In genomic region chr10:117335649-117336048, GRCm38 (mm10) we compare ENCODE assay signal across 13 mouse cellular contexts. TPM values are rescaled to one million over a fixed set of nuclear protein-coding genes. Genes with fewer than 3 reads are reported as not detected.
DNase-seq lines count a peak whose midpoint lies in the region; ATAC-seq and TF ChIP-seq lines count a peak whose summit lies in the region.
"Had no signal": no experiment of that assay in that cellular context is flagged by ENCODE, and none has a peak within 500 bp of the region (broad histone marks: within the 10 kb centered on the region; RNA-seq: fewer than 3 reads in every experiment).

No protein-coding gene starts in this region.

- DNase-seq in embryo, embryonic 11 days, result peak; percentile 22
- DNase-seq in embryo, embryonic 9.5 days (ENCODE audit: extremely low spot score), result no peak
- DNase-seq in kidney, postnatal 0 days (ENCODE audit: low spot score), result peak; percentile 19
- no peak for DNase-seq in kidney, adult 8-10 months
- DNase-seq in midbrain, postnatal 0 days (ENCODE audit: low spot score), result no peak
- DNase-seq in left cerebral cortex, adult 2 months (ENCODE audit: extremely low spot score in 1 of 2, low spot score in 2 of 2), result no peak
- no peak for DNase-seq in left cerebral cortex, adult 9 months (ENCODE audit: low spot score in 2 of 2)
- DNase-seq: adrenal gland, postnatal 10 days; cerebellum, adult 8-10 months; liver, embryonic 13.5 days had no signal

- H3K36me3 ChIP-seq in kidney, postnatal 0 days (ENCODE audit: insufficient read depth, low read length), result no peaks in the 10 kb centered on the region
- no peaks in the 10 kb centered on the region for H3K36me3 ChIP-seq in midbrain, postnatal 0 days (ENCODE audit: insufficient read depth, low read length)
- H3K36me3 ChIP-seq: liver, embryonic 13.5 days had no signal

- TF ChIP-seq CTCF in kidney, postnatal 0 days (IDR thresholded peaks at IDR 0.05; ENCODE audit: low read depth), result no peak
- no peak for TF ChIP-seq CTCF in midbrain, postnatal 0 days (IDR thresholded peaks at IDR 0.05)
- TF ChIP-seq CTCF in left cerebral cortex, adult 2 months (IDR thresholded peaks at IDR 0.05), result no peak

- no peak overlapping the region for H3K9ac ChIP-seq in kidney, postnatal 0 days (ENCODE audit: low read depth, low read length)
- no peak overlapping the region for H3K9ac ChIP-seq in midbrain, postnatal 0 days (replicated peaks; ENCODE audit: low read length, poor library complexity, severe bottlenecking)
- H3K9ac ChIP-seq: liver, embryonic 13.5 days had no signal

- intact Hi-C loops in left cerebral cortex, adult 2 months (cut with DNase I), result no loop called here

- no peaks in the 10 kb centered on the region for H3K27me3 ChIP-seq in kidney, postnatal 0 days (ENCODE audit: insufficient read depth, low read length)
- no peaks in the 10 kb centered on the region for H3K27me3 ChIP-seq in midbrain, postnatal 0 days (ENCODE audit: insufficient read depth, low read length)
- H3K27me3 ChIP-seq: liver, embryonic 13.5 days had no signal

- no peak overlapping the region for H3K27ac ChIP-seq in kidney, postnatal 0 days
- no peak overlapping the region for H3K27ac ChIP-seq in midbrain, postnatal 0 days (ENCODE audit: low read depth, low read length)
- H3K27ac ChIP-seq in left cerebral cortex, adult 2 months, result no peak overlapping the region
- H3K27ac ChIP-seq: liver, embryonic 13.5 days had no signal

- no peak overlapping the region for H3K4me3 ChIP-seq in kidney, postnatal 0 days (replicated peaks; ENCODE audit: low read depth, low read length)
- H3K4me3 ChIP-seq in midbrain, postnatal 0 days (ENCODE audit: low read depth, low read length), result no peak overlapping the region
- no peak overlapping the region for H3K4me3 ChIP-seq in left cerebral cortex, adult 2 months
- H3K4me3 ChIP-seq: liver, embryonic 13.5 days had no signal

- H3K4me2 ChIP-seq in kidney, postnatal 0 days (ENCODE audit: low read length), result no peak overlapping the region
- no peak overlapping the region for H3K4me2 ChIP-seq in midbrain, postnatal 0 days (ENCODE audit: low read depth, low read length, poor library complexity, severe bottlenecking)
- H3K4me2 ChIP-seq: liver, embryonic 13.5 days had no signal

- no peaks in the 10 kb centered on the region for H3K9me3 ChIP-seq in kidney, postnatal 0 days (replicated peaks; ENCODE audit: low read length)
- no peaks in the 10 kb centered on the region for H3K9me3 ChIP-seq in midbrain, postnatal 0 days (ENCODE audit: low read length)
- H3K9me3 ChIP-seq: G1E; liver, embryonic 13.5 days had no signal

- no peaks in the 10 kb centered on the region for H3K4me1 ChIP-seq in kidney, postnatal 0 days (replicated peaks; ENCODE audit: insufficient read depth, low read length)
- no peaks in the 10 kb centered on the region for H3K4me1 ChIP-seq in midbrain, postnatal 0 days (ENCODE audit: insufficient read depth, low read length)
- H3K4me1 ChIP-seq: liver, embryonic 13.5 days had no signal

- 21% methylated on average over 4 of the region's 4 CpGs for WGBS in kidney, postnatal 0 days
- 35% methylated on average over 4 of the region's 4 CpGs for WGBS in midbrain, postnatal 0 days

- 0 out of 2 replicates have a peak, but pooled peaks have one; percentile 38 for ATAC-seq in kidney, postnatal 0 days (replicated peaks; ENCODE audit: low FRiP score, low read depth)
- ATAC-seq in hematopoietic stem cell, adult 5-6 weeks (replicated peaks in 1 of 2; ENCODE audit: insufficient read depth in 1 of 2, low FRiP score in 2 of 2, low TSS enrichment in 1 of 2, low read depth in 1 of 2, poor library complexity in 2 of 2, severe bottlenecking in 2 of 2), result peak; percentile 46 to 68; a peak in 3 of 4 replicates
- 0 out of 2 replicates have a peak, but pooled peaks have one; percentile 24 for ATAC-seq in midbrain, postnatal 0 days (ENCODE audit: low FRiP score)

RNA-seq across cellular contexts. Expression of gene Lyz1, which starts 43.0 kb away (rescaled TPM):
- 0.10 and 0.24 TPM in 2 replicates for polyA plus RNA-seq in kidney, postnatal 0 days (2015; fragmentation: Nextera tagmentation; extraction: Ambion mirVana)
- total RNA-seq in hematopoietic stem cell, adult 5-6 weeks (2017), result 0.44 TPM in 1 of 2 replicates, not detected in the other
- not detected in 2 replicates for total RNA-seq in midbrain, postnatal 0 days (2014; rRNA removed)
- polyA plus RNA-seq in midbrain, postnatal 0 days (2015; fragmentation: Nextera tagmentation; extraction: Ambion mirVana), result 0.17 TPM in 1 of 2 replicates, not detected in the other
- 1 to 10 TPM; 1.4 to 1.6 TPM for total RNA-seq in left cerebral cortex, adult 2 months (2021)
- polyA plus RNA-seq: G1E; liver, embryonic 13.5 days; neural tube, embryonic 14.5 days had no signal

RNA-seq across cellular contexts. Expression of gene Cpsf6, which starts 44.2 kb away (rescaled TPM):
- 111 and 120 TPM in 2 replicates for polyA plus RNA-seq in kidney, postnatal 0 days (2015; fragmentation: Nextera tagmentation; extraction: Ambion mirVana)
- total RNA-seq in hematopoietic stem cell, adult 5-6 weeks (2017), result 126 and 139 TPM in 2 replicates
- 120 and 151 TPM in 2 replicates for total RNA-seq in midbrain, postnatal 0 days (2014; rRNA removed)
- polyA plus RNA-seq in midbrain, postnatal 0 days (2015; fragmentation: Nextera tagmentation; extraction: Ambion mirVana), result 78.9 and 85.1 TPM in 2 replicates
- total RNA-seq in left cerebral cortex, adult 2 months (2021), result 100 to 1,000 TPM; 116 to 120 TPM

RNA-seq across cellular contexts. Expression of gene Lyz2, which starts 53.5 kb away (rescaled TPM):
- 71.3 and 73.2 TPM in 2 replicates for polyA plus RNA-seq in kidney, postnatal 0 days (2015; fragmentation: Nextera tagmentation; extraction: Ambion mirVana)
- 718 and 1,972 TPM in 2 replicates for total RNA-seq in hematopoietic stem cell, adult 5-6 weeks (2017)
- 9.7 and 13.0 TPM in 2 replicates for total RNA-seq in midbrain, postnatal 0 days (2014; rRNA removed)
- polyA plus RNA-seq in midbrain, postnatal 0 days (2015; fragmentation: Nextera tagmentation; extraction: Ambion mirVana), result 23.8 and 26.8 TPM in 2 replicates
- 10 to 100 TPM; 11.1 to 14.4 TPM for total RNA-seq in left cerebral cortex, adult 2 months (2021)

Comparison
In these comparisons a context has a peak if more than half of its experiments do, and no peak if none do; other contexts are left out.
1. DNase-seq: peak in embryo, embryonic 11 days (single experiment) and kidney, postnatal 0 days (single experiment); none in embryo, embryonic 9.5 days (single experiment), kidney, adult 8-10 months (0 of 2), midbrain, postnatal 0 days (single experiment), left cerebral cortex, adult 2 months (0 of 2) and left cerebral cortex, adult 9 months (0 of 2).
2. RNA of gene Lyz2, which starts 53.5 kb away (total RNA-seq): 718 to 1,972 TPM in hematopoietic stem cell, adult 5-6 weeks; 11.1 to 14.4 TPM in left cerebral cortex, adult 2 months and 9.7 to 13.0 TPM in midbrain, postnatal 0 days; every median in the first group is over 10 times any median in the second.
3. Peak in every context shown above with its lines, with median percentiles within 50 percentile points of each other: ATAC-seq.